ENCODE assay signal across 14 mouse cellular contexts in the genomic region with DNA sequence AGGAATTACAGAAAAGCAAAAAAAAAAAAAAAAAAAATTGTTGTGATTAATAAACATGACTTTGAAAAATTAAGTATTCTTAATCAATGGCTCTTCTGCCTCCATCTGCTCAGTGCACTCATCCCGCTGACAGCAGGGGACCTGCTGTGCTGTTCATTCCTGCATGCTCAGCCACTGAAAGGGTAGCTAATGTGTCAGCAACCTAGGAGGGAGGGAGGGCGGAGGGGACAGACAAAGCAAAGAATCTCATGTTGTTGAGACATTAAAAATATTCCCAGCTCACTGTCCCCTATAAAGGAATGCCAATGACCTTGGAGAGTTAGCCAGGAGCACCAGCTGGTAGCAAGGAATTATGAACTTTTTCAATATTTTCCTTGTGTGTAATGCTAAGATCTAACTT. TPM values are rescaled to one million over a fixed set of nuclear protein-coding genes. Genes with fewer than 3 reads are reported as not detected.
A peak's percentile ranks its signal among the peaks of the same experiment; 100 is the strongest.
DNase-seq lines count a peak whose midpoint lies in the region; ATAC-seq lines count a peak whose summit lies in the region.
"Had no signal": no experiment of that assay in that cellular context is flagged by ENCODE, and none has a peak within 500 bp of the region (broad histone marks: within the 10 kb centered on the region; RNA-seq: fewer than 3 reads in every experiment).

No protein-coding gene starts in this region.

- H3K4me2 ChIP-seq in neural tube, embryonic 11.5 days (ENCODE audit: low read depth) = no peak overlapping the region
- H3K4me2 ChIP-seq in forebrain, embryonic 16.5 days (ENCODE audit: low read length) = no peak overlapping the region
- H3K4me2 ChIP-seq in midbrain, embryonic 12.5 days (replicated peaks) = no peak overlapping the region

- no peak overlapping the region for H3K9ac ChIP-seq in neural tube, embryonic 11.5 days (ENCODE audit: low read length)
- no peak overlapping the region for H3K9ac ChIP-seq in forebrain, embryonic 16.5 days (replicated peaks; ENCODE audit: low read depth, low read length)
- H3K9ac ChIP-seq in midbrain, embryonic 12.5 days (replicated peaks) = no peak overlapping the region

- no peaks in the 10 kb centered on the region for H3K36me3 ChIP-seq in neural tube, embryonic 11.5 days (ENCODE audit: control insufficient read depth, insufficient read depth, low read length)
- H3K36me3 ChIP-seq in forebrain, embryonic 16.5 days (ENCODE audit: control insufficient read depth, insufficient read depth) = no peaks in the 10 kb centered on the region
- no peaks in the 10 kb centered on the region for H3K36me3 ChIP-seq in midbrain, embryonic 12.5 days

- no peak overlapping the region for H3K4me3 ChIP-seq in neural tube, embryonic 11.5 days (ENCODE audit: low read depth, low read length)
- H3K4me3 ChIP-seq in forebrain, embryonic 16.5 days (replicated peaks; ENCODE audit: low read length) = no peak overlapping the region
- no peak overlapping the region for H3K4me3 ChIP-seq in midbrain, embryonic 12.5 days
- H3K4me3 ChIP-seq: gastrocnemius, adult 2 months had no signal

- 0 out of 2 replicates have a peak, but pooled peaks have one; percentile 55 for ATAC-seq in neural tube, embryonic 11.5 days (ENCODE audit: insufficient read depth, low FRiP score, low TSS enrichment)
- peak; percentile 47; the same call in 1 of the 2 replicates for ATAC-seq in forebrain, embryonic 16.5 days
- ATAC-seq in midbrain, embryonic 12.5 days (ENCODE audit: low FRiP score, low read depth) = peak; percentile 73
- no peak for ATAC-seq in inflammation-experienced regulatory T-cells, adult 6 months
- ATAC-seq: intestine, embryonic 16.5 days had no signal

- peak; percentile 34 for DNase-seq in neural tube, embryonic 11.5 days (ENCODE audit: low spot score)
- no peak for DNase-seq in neural tube, embryonic 10.5 days (ENCODE audit: extremely low spot score, low spot score)
- DNase-seq in frontal cortex, postnatal 10 days (ENCODE audit: low spot score in 2 of 2) = no peak
- DNase-seq in left cerebral cortex, adult 8-10 months (ENCODE audit: low spot score in 2 of 2) = no peak
- DNase-seq: cerebellum, adult 9-10 months; gastrocnemius, adult 2 months; lung, postnatal 4 days; right cerebral cortex, postnatal 14 days had no signal

- no peak overlapping the region for H3K27ac ChIP-seq in neural tube, embryonic 11.5 days (ENCODE audit: low read depth, low read length)
- H3K27ac ChIP-seq in forebrain, embryonic 16.5 days (ENCODE audit: low read length) = no peak overlapping the region
- no peak overlapping the region for H3K27ac ChIP-seq in midbrain, embryonic 12.5 days (replicated peaks)
- H3K27ac ChIP-seq: gastrocnemius, adult 2 months had no signal

- no peaks in the 10 kb centered on the region for H3K27me3 ChIP-seq in neural tube, embryonic 11.5 days (ENCODE audit: control insufficient read depth, insufficient read depth, low read length)
- no peaks in the 10 kb centered on the region for H3K27me3 ChIP-seq in forebrain, embryonic 16.5 days (replicated peaks; ENCODE audit: control insufficient read depth, insufficient read depth, low read length)
- H3K27me3 ChIP-seq in midbrain, embryonic 12.5 days = no peaks in the 10 kb centered on the region

- H3K4me1 ChIP-seq in neural tube, embryonic 11.5 days (ENCODE audit: control insufficient read depth, insufficient read depth, low read length) = peaks cover 7% of the 10 kb centered on the region; the same call in 1 of the 2 replicates
- peaks cover 6% of the 10 kb centered on the region; the same call in 1 of the 2 replicates for H3K4me1 ChIP-seq in forebrain, embryonic 16.5 days (replicated peaks; ENCODE audit: control insufficient read depth, insufficient read depth, low read length)
- peaks cover 23% of the 10 kb centered on the region for H3K4me1 ChIP-seq in midbrain, embryonic 12.5 days

- no peaks in the 10 kb centered on the region for H3K9me3 ChIP-seq in neural tube, embryonic 11.5 days (ENCODE audit: control insufficient read depth, low read length)
- no peaks in the 10 kb centered on the region for H3K9me3 ChIP-seq in forebrain, embryonic 16.5 days (ENCODE audit: control insufficient read depth, low read length)
- no peaks in the 10 kb centered on the region for H3K9me3 ChIP-seq in midbrain, embryonic 12.5 days

- WGBS in neural tube, embryonic 11.5 days = 39% methylated on average over 2 of the region's 2 CpGs
- WGBS in forebrain, embryonic 16.5 days = 20% methylated on average over 2 of the region's 2 CpGs
- 15% methylated on average over 2 of the region's 2 CpGs for WGBS in midbrain, embryonic 12.5 days

RNA-seq across cellular contexts. Expression of gene Spg20, which starts 13.9 kb away (rescaled TPM):
- 55.4 and 55.5 TPM in 2 replicates for polyA plus RNA-seq in neural tube, embryonic 11.5 days (2014; fragmentation: Nextera tagmentation; extraction: Ambion mirVana)
- 19.5 and 22.6 TPM in 2 replicates for polyA plus RNA-seq in forebrain, embryonic 16.5 days (2015; fragmentation: Nextera tagmentation; extraction: Ambion mirVana)
- 35.9 and 37.8 TPM in 2 replicates for polyA plus RNA-seq in midbrain, embryonic 12.5 days (2016; fragmentation: Nextera tagmentation; extraction: Ambion mirVana)
- 10 to 100 TPM; 19.9 to 22.3 (median 20.6) TPM for polyA plus RNA-seq in inflammation-experienced regulatory T-cells, adult 6 months (2017; shearing (Covaris generic))
- 10 to 100 TPM; 35.8 to 43.6 (median 42.7) TPM for total RNA-seq in left cerebral cortex, adult 8-10 months (2022)

RNA-seq across cellular contexts. Expression of gene Ccdc169, which starts 39.1 kb away (rescaled TPM):
- polyA plus RNA-seq in neural tube, embryonic 11.5 days (2014; fragmentation: Nextera tagmentation; extraction: Ambion mirVana) = 0.19 TPM in 1 of 2 replicates, not detected in the other
- polyA plus RNA-seq in forebrain, embryonic 16.5 days (2015; fragmentation: Nextera tagmentation; extraction: Ambion mirVana) = 0.19 and 0.30 TPM in 2 replicates
- not detected in 2 replicates for polyA plus RNA-seq in midbrain, embryonic 12.5 days (2016; fragmentation: Nextera tagmentation; extraction: Ambion mirVana)
- not detected for polyA plus RNA-seq in inflammation-experienced regulatory T-cells, adult 6 months (2017; shearing (Covaris generic))
- under 1 TPM in 3 of 4 experiments, not detected in 1; 0.33 to 0.84 (median 0.57) TPM for total RNA-seq in left cerebral cortex, adult 8-10 months (2022)
- polyA plus RNA-seq: heart, embryonic 14.5 days; intestine, embryonic 16.5 days; liver, embryonic 16.5 days had no signal

RNA-seq across cellular contexts. Expression of gene Ccna1, which starts 42.7 kb away (rescaled TPM):
- polyA plus RNA-seq in neural tube, embryonic 11.5 days (2014; fragmentation: Nextera tagmentation; extraction: Ambion mirVana) = 2.0 and 2.6 TPM in 2 replicates
- polyA plus RNA-seq in forebrain, embryonic 16.5 days (2015; fragmentation: Nextera tagmentation; extraction: Ambion mirVana) = 2.1 and 2.3 TPM in 2 replicates
- polyA plus RNA-seq in midbrain, embryonic 12.5 days (2016; fragmentation: Nextera tagmentation; extraction: Ambion mirVana) = 2.2 and 2.3 TPM in 2 replicates
- polyA plus RNA-seq in inflammation-experienced regulatory T-cells, adult 6 months (2017; shearing (Covaris generic)) = not detected
- 1 to 10 TPM in 3 of 4 experiments, under 1 TPM in 1; 0.65 to 2.5 (median 1.8) TPM for total RNA-seq in left cerebral cortex, adult 8-10 months (2022)
- total RNA-seq: gastrocnemius, adult 2 months had no signal
